Mouse (Mus musculus) spleen, adult 2 months (tissue): ENCODE results near the gene Fam71d.

Experiments
- CTCF ChIP-seq: fragments of 200-500 bp; IDR thresholded peaks from 2 replicates; pipeline ENCODE4 v1.5.1; 2011; ENCODE audit warnings: mild to moderate bottlenecking, inconsistent platforms; ENCODE audit not compliant: insufficient read depth, insufficient read length, insufficient replicate concordance; ENCODE audit errors: extremely low read depth
- POLR2A ChIP-seq: fragments of 200-500 bp; IDR thresholded peaks from 2 replicates; pipeline ENCODE4 v1.6.1; 2011; ENCODE audit warnings: low read depth, low read length, inconsistent platforms

DNA sequence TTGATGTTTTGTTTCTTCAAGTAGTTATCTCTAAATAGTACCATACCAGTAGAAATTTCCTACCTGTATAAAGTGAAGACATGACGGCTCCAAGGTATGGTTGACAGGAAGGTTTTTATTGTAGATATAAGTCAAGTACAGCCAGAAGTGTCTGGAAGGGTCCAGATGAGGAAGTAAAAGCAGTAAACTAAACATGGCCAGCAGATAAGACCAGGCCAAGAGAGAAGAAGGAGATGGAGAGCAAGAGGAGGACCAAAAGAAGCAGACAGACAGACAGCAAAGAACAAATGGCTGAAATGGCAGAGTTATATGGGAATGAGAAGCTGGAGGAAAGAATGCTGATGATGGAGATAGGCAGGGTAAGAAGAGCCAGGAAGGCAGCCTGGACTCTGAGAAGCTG is 46.1 kb upstream of the Fam71d start:
- TF ChIP-seq POLR2A (no peak), CTCF (no peak)
